Mouse (Mus musculus) CH12.LX (cell line): Measurements from ENCODE around the gene Ccdc85b. TPM values are rescaled to one million over a fixed set of nuclear protein-coding genes. Genes with fewer than 3 reads are reported as not detected.

ENCODE experiments used
- DNase-seq: peaks from one replicate; pipeline ENCODE4 v3.0.0-alpha.2; 2013; ENCODE audit errors: extremely low read depth
- H3K27ac ChIP-seq: 2 replicates; pipeline ENCODE4 v1.5.1; 2012; ENCODE audit warnings: low read depth, mild to moderate bottlenecking, control low read depth, moderate library complexity; ENCODE audit not compliant: insufficient read depth
- H3K27me3 ChIP-seq: replicated peaks from 2 replicates; pipeline ENCODE3; 2012; ENCODE audit warnings: inconsistent platforms
- H3K36me3 ChIP-seq, 2 experiments: replicated peaks in 1 of 2; 2 replicates each; pipeline versions ENCODE3 to v1.6.1; 2012; ENCODE audit warnings: inconsistent platforms in 1 of 2, low read length in 1 of 2, mild to moderate bottlenecking in 1 of 2, mixed read lengths in 1 of 2, moderate library complexity in 1 of 2; ENCODE audit not compliant: control insufficient read depth in 1 of 2, insufficient read depth in 1 of 2
- H3K4me1 ChIP-seq, 2 experiments: 2 replicates each; pipeline ENCODE4 v1.6.1; 2012; ENCODE audit warnings: inconsistent platforms in 1 of 2, moderate library complexity in 1 of 2; ENCODE audit not compliant: insufficient read depth in 2 of 2, control insufficient read depth in 1 of 2
- H3K4me2 ChIP-seq: 2 replicates; pipeline ENCODE4 v1.6.1; 2012; ENCODE audit warnings: low read depth, mild to moderate bottlenecking, control low read depth; ENCODE audit not compliant: poor library complexity, insufficient read depth, severe bottlenecking
- H3K4me3 ChIP-seq, 3 experiments: fragments of 150-350 bp in 1 of 3; sonication (generic) in 1 of 3; replicated peaks in 1 of 3; 2 replicates each; pipeline versions ENCODE3 to v1.5.1; 2011 to 2012; ENCODE audit warnings: low read depth in 2 of 3, low read length in 2 of 3, mild to moderate bottlenecking in 2 of 3, moderate library complexity in 2 of 3, control low read depth in 1 of 3, improper control_type of control experiment in 1 of 3, inconsistent platforms in 1 of 3, mixed read lengths in 1 of 3; ENCODE audit not compliant: poor library complexity in 1 of 3
- H3K79me2 ChIP-seq: replicated peaks from 2 replicates; pipeline ENCODE4 v1.6.1; 2012; ENCODE audit warnings: mild to moderate bottlenecking, moderate library complexity; ENCODE audit not compliant: control insufficient read depth, poor library complexity, insufficient read depth, severe bottlenecking; ENCODE audit errors: extremely low read depth
- H3K9ac ChIP-seq: 2 replicates; pipeline ENCODE4 v1.6.1; 2012; ENCODE audit warnings: low read depth, mild to moderate bottlenecking, control low read depth, moderate library complexity; ENCODE audit not compliant: insufficient read depth
- H3K9me3 ChIP-seq: replicated peaks from 2 replicates; pipeline ENCODE3; 2012; ENCODE audit warnings: low read length, inconsistent platforms, mixed read lengths
- EP300 ChIP-seq: IDR thresholded peaks from 2 replicates; pipeline ENCODE4 v1.6.1; 2011; ENCODE audit warnings: low read length, improper control_type of control experiment
- ETS1 ChIP-seq: conservative IDR thresholded peaks from 2 replicates; pipeline ENCODE4 v1.6.1; 2012; ENCODE audit warnings: low read depth, mild to moderate bottlenecking, inconsistent platforms, low read length, improper control_type of control experiment, moderate library complexity
- KAT2A ChIP-seq: IDR thresholded peaks from 2 replicates; pipeline ENCODE4 v1.6.1; 2012; ENCODE audit warnings: low read length, improper control_type of control experiment, inconsistent platforms; ENCODE audit not compliant: insufficient replicate concordance
- MXI1 ChIP-seq: IDR thresholded peaks from 2 replicates; pipeline ENCODE4 v1.6.1; 2011; ENCODE audit warnings: mild to moderate bottlenecking, low read depth, low read length, improper control_type of control experiment
- NRF1 ChIP-seq: IDR thresholded peaks from 2 replicates; pipeline ENCODE4 v1.6.1; 2014; ENCODE audit warnings: low read depth, mild to moderate bottlenecking, inconsistent platforms, low read length, improper control_type of control experiment, moderate library complexity
- PAX5 ChIP-seq: IDR thresholded peaks from 2 replicates; pipeline ENCODE4 v1.6.1; 2012; ENCODE audit warnings: low read length, inconsistent platforms, mixed read lengths
- POLR2A ChIP-seq: IDR thresholded peaks from 2 replicates; pipeline ENCODE4 v1.6.1; 2011; ENCODE audit warnings: low read depth, mild to moderate bottlenecking, improper control_type of control experiment, low read length
- RAD21 ChIP-seq: IDR thresholded peaks from 2 replicates; pipeline ENCODE4 v1.6.1; 2011; ENCODE audit warnings: low read depth, mild to moderate bottlenecking, low read length, improper control_type of control experiment, moderate library complexity
- TBP ChIP-seq: conservative IDR thresholded peaks from 2 replicates; pipeline ENCODE4 v1.6.1; 2011; ENCODE audit warnings: low read depth, low read length, improper control_type of control experiment
- TCF12 ChIP-seq: IDR thresholded peaks from 2 replicates; pipeline ENCODE4 v1.6.1; 2014; ENCODE audit warnings: low read depth, mild to moderate bottlenecking, inconsistent platforms, low read length, improper control_type of control experiment
- USF2 ChIP-seq: conservative IDR thresholded peaks from 2 replicates; pipeline ENCODE4 v1.6.1; 2011; ENCODE audit warnings: low read depth, low read length, improper control_type of control experiment
- ZC3H11A ChIP-seq: IDR thresholded peaks from 2 replicates; pipeline ENCODE4 v1.6.1; 2012; ENCODE audit warnings: low read depth, mild to moderate bottlenecking, inconsistent platforms, low read length, improper control_type of control experiment
- ZKSCAN1 ChIP-seq: IDR thresholded peaks from 2 replicates; pipeline ENCODE4 v1.6.1; 2012; ENCODE audit warnings: low read depth, inconsistent platforms, low read length, improper control_type of control experiment, borderline replicate concordance
- ZNF384 ChIP-seq: IDR thresholded peaks from 2 replicates; pipeline ENCODE4 v1.6.1; 2012; ENCODE audit warnings: low read depth, low read length, improper control_type of control experiment, inconsistent platforms
- dilution Hi-C: fragments of 300-500 bp; cut with MboI; formaldehyde crosslinking; loops from 2 replicates; pipeline ENCODE4 v1.14.3; 2020; ENCODE audit warnings: low sequenced_read_pairs; ENCODE audit not compliant: extremely low pct_unique_long_range_greater_than_20kb, extremely low pct_ligation_motif_present
- in situ Hi-C: fragments of 300-500 bp; cut with MboI; formaldehyde crosslinking; loops from 3 replicates; pipeline ENCODE4 v1.14.3; 2019; ENCODE audit warnings: low sequenced_read_pairs, low pct_ligation_motif_present, low pct_unique_long_range_greater_than_20kb, mixed read lengths
- polyA plus RNA-seq: library from polyadenylated mRNA; unstranded; fragments of >175 nt; gene quantifications from 2 replicates; pipeline ENCODE4 v1.2.1, GENCODE M21; 2012; ENCODE audit warnings: low read depth; ENCODE audit not compliant: insufficient read length
- total RNA-seq, 2 experiments: library from RNA; depleted of rRNA; stranded (reverse); fragments of 300-350 nt in 1 of 2; fragments of >200 nt in 1 of 2; gene quantifications; 2 replicates each; pipeline ENCODE4 v1.2.3; 2012 to 2014

Gene Ccdc85b
- total and polyA plus RNA-seq, 3 experiments, result 2.1 to 4.2 (median 4.1) TPM

GRCm38 (mm10) chr19:5431911-5432464, 25.7 kb downstream of the Ccdc85b start:
- H3K36me3 ChIP-seq, result peaks cover 3 to 8% of the 10 kb centered on the region in 2 experiments
- no peak overlapping the region for H3K4me2 ChIP-seq
- TF ChIP-seq TCF12 (no peak), MXI1 (no peak), USF2 (no peak), PAX5 (no peak), TBP (no peak), POLR2A (no peak), ETS1 (no peak), NRF1 (no peak)
- no peak overlapping the region for H3K4me3 ChIP-seq
- no peaks in the 10 kb centered on the region for H3K9me3 ChIP-seq
- no peaks in the 10 kb centered on the region for H3K79me2 ChIP-seq
- H3K27me3 ChIP-seq, result peaks cover 14% of the 10 kb centered on the region
- peak; percentile 34 for DNase-seq
- peaks cover 16 to 37% of the 10 kb centered on the region in 2 experiments for H3K4me1 ChIP-seq
- H3K27ac ChIP-seq, result no peak overlapping the region
- in situ Hi-C loops, result no loop called here
- dilution Hi-C loops, result no loop called here
- H3K9ac ChIP-seq, result no peak overlapping the region

DNA sequence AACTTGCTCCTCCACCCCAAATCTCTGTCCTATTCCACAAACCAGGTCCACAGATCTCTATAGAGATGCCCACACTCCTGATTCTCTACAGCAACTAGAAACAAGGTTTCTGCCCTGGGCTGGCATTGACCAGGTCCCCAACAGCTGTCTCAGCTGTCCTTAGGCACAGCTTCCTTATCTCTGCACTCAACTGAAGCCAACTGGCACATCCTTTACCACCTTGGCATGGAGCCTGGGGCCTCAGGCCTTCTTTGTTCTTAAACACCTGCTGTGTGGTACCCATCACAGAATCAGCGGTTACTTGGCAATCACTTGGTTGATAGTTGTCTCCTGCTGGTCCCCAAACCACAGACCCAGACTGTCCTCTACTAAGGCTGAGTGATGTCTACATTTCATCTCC, 27.3 kb downstream of the Ccdc85b start:
- peaks cover 23 to 50% of the 10 kb centered on the region in 2 experiments for H3K4me1 ChIP-seq
- no peak for DNase-seq
- H3K79me2 ChIP-seq, result no peaks in the 10 kb centered on the region; the same call in 1 of the 2 replicates
- H3K4me3 ChIP-seq, result no peak overlapping the region
- H3K27ac ChIP-seq, result no peak overlapping the region
- H3K27me3 ChIP-seq, result peaks cover 8% of the 10 kb centered on the region
- in situ Hi-C loops (no loop called here), dilution Hi-C loops (no loop called here)
- no peak overlapping the region for H3K4me2 ChIP-seq
- H3K9ac ChIP-seq, result no peak overlapping the region
- no peaks in the 10 kb centered on the region for H3K9me3 ChIP-seq
- TF ChIP-seq ZC3H11A, result no peak
- TF ChIP-seq ZKSCAN1, result no peak
- no peak for TF ChIP-seq ZNF384
- no peak for TF ChIP-seq TCF12
- no peak for TF ChIP-seq KAT2A
- H3K36me3 ChIP-seq, result peaks cover 14 to 19% of the 10 kb centered on the region in 2 experiments

- Histone ChIP-seq H3K79me2 (no peaks in the 10 kb centered on the region; the same call in 1 of the 2 replicates), H3K27ac (no peak overlapping the region), H3K4me1 (peaks cover 23 to 50% of the 10 kb centered on the region in 2 experiments), H3K4me2 (no peak overlapping the region), H3K36me3 (peaks cover 14 to 19% of the 10 kb centered on the region in 2 experiments), H3K9me3 (no peaks in the 10 kb centered on the region), H3K9ac (no peak overlapping the region), H3K27me3 (peaks cover 7% of the 10 kb centered on the region), H3K4me3 (no peak overlapping the region)
- in situ Hi-C loops (no loop called here), dilution Hi-C loops (no loop called here)
- no peak for DNase-seq
- TF ChIP-seq RAD21 (no peak), EP300 (no peak)
Measured at GRCm38 (mm10) chr19:5429806-5430205, 27.9 kb downstream of the Ccdc85b start.
